Mouse (Mus musculus) embryonic stem cell, embryonic (primary cell): ENCODE data around the gene Rnf222.

Experiments
- CTCF ChIA-PET, 4 experiments: fragments of 300-600 bp in 2 of 4; fragments of 350-600 bp in 2 of 4; sonication (Branson Sonifier 250); formaldehyde crosslinking; loops; one replicate each; lab custom pipeline; 2022; ENCODE audit warnings: inconsistent platforms in 2 of 4; lab: Charles Lee
- POLR2A ChIA-PET, 4 experiments: fragments of 300-600 bp in 2 of 4; fragments of 350-600 bp in 2 of 4; sonication (Branson Sonifier 250); formaldehyde crosslinking; loops; one replicate each; lab custom pipeline; 2022; ENCODE audit warnings: antibody characterized with exemption in 4 of 4, inconsistent platforms in 1 of 4; lab: Charles Lee

Rnf222 gene

DNA sequence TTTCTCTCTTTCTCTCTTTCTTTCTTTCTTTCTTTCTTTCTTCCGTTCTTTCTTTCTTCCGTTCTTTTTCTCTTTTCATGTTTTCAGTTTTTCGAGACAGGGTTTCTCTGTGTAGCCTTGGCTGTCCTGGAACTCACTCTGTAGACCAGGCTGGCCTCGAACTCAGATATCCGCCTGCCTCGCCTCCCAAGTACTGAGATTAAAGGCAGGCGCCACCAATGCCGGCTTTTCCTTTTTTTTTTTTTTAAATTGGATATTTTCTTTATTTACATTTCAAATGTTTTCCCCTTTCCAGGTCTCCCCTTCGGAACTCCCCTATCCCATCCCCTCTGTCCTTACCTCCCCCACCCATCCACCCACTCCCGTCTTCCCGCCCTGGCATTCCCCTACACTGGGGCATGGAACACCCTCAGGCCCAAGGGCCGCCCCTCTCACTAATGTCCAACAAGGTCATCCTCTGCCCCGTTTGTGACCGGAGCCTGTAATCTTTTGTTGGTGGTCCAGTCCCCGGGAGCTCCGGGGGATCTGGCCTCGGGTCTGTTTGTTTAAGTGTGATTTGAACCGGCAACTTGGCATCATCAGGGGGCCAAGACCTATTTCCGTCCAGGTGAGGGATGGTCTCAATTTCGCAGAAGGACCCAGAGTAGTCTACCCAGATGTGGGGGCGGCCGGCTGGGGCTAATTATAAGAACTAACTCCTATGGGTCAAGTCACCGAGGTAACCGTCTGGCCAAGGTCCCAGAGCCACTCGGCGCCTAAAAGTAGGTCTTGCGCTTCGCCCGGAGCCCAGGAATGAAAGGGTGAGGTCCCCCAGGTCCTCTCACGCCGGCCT lies 12.4 kb downstream of the Rnf222 start:
- ChIA-PET CTCF (no interaction called here), POLR2A (interaction anchor here in 2 of 4 experiments (0.8 to 1.8 kb wide), 6 partner anchors 23 to 571 kb away, joined by 3 to 10 read pairs (median 3); partner anchors contain the start of gene Myh10 (in 1 of the 2))

DNA sequence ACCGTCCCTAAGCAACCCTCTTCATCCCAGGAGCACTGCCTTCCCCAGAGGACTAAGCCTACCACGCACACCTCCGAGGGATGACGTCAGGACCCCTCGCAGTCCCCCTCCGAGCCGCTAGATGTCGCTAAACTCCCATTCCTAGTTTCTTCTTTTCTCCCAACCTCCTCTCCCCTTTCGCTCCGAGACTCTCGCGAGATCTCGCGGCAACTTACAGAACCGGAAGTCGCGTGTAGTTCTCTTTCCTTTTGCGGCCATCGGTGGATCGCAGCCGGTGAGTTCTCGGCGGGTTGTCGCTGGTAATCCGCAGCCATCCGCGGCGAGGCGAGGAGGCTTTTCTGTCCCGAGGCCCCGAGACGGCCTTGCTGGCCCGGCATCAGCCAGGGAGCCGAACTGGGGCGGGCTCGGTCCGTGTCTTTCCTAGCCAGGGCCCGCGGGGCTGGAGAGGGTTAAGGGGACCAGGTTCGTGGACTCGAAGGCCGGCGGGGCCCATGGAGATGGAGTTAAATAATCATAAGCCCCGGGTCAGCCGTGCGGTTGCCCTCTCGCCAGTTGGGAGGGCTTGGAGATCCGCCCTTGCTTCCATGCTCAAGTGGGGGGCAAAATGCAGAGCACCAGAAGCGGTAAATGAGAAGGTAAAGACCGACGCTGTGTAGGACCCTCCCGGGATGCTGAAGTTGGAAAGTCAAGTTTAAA lies 13.1 kb downstream of the Rnf222 start, which contains the start of gene Rpl26:
Gene Rpl26 (plus strand): TSS at position 233 of the 696 bp plus-strand sequence.
- POLR2A ChIA-PET: interaction anchor here in 3 of 4 experiments (0.6 to 6.3 kb wide), 22 partner anchors 10 to 571 kb away, joined by 3 to 126 read pairs (median 4); partner anchors contain the start of genes Borcs6 (in 1 of the 3), Myh10 (in 1 of the 3), Odf4 (in 1 of the 3) and Slc25a35 (in 1 of the 3)
- CTCF ChIA-PET: no interaction called here

DNA sequence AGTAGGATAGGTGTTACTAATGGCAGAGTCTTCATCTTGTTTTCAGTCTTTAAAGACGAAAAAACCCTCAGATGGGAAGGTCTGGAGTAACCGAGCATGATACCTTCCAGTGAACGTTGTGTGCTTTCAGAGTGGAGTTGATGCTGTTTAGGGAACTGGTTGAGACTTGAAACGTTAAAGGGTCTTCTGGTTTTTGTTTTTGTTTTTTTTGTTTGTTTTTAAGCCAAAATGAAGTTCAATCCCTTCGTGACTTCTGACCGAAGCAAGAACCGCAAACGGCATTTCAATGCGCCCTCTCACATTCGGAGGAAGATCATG lies 13.7 kb downstream of the Rnf222 start:
- CTCF ChIA-PET: interaction anchor here in 1 of 4 experiments (2.2 kb wide), 1 partner anchor 66 kb away, joined by 6 read pairs; the partner anchor contains the start of gene Slc25a35

GRCm38 (mm10) chr11:68902367-68902766 lies 14.0 kb downstream of the Rnf222 start:
- ChIA-PET CTCF (interaction anchor here in 3 of 4 experiments (0.6 to 2.2 kb wide), 5 partner anchors 31 to 753 kb away, joined by 3 to 6 read pairs (median 4); partner anchors contain the start of genes Ndel1 (in 1 of the 3), Slc25a35 (in 1 of the 3) and Sox15 (in 1 of the 3)), POLR2A (interaction anchor here (0.6 to 6.3 kb wide), 64 partner anchors 8 to 1328 kb away, joined by 3 to 126 read pairs (median 5); partner anchors contain the start of genes Slc25a35 (in 3 of the 4), Arhgef15 (in 2 of the 4), Myh10 (in 2 of the 4) and Ndel1 (in 2 of the 4))

More for the DNA sequence above, 13.7 kb downstream of the Rnf222 start:
- POLR2A ChIA-PET: interaction anchor here (0.6 to 6.3 kb wide), 43 partner anchors 10 to 1329 kb away, joined by 3 to 126 read pairs (median 5); partner anchors contain the start of genes Slc25a35 (in 3 of the 4), Arhgef15 (in 1 of the 4), Borcs6 (in 1 of the 4) and Ndel1 (in 1 of the 4)

DNA sequence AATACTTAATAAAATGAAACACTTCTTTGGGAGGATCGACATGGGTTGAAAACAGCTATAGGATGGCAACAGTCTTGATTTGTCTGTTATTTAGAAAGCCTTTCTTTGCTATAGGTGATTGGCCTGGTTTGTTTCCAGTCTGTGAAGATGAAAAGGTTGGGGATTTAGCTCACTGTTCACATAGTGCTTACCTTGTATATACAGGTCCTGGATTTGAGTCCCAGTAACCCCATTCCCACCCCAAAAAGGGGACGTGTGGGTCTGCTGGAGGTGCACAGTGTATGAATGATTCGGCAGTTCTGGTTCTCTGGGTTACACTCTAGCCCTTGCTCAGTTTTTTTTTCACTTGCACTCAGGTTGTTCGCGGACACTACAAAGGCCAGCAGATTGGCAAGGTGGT lies 14.5 kb downstream of the Rnf222 start:
- ChIA-PET POLR2A (interaction anchor here (0.6 to 6.3 kb wide), 66 partner anchors 9 to 1328 kb away, joined by 3 to 126 read pairs (median 6); partner anchors contain the start of genes Slc25a35 (in 3 of the 4), Arhgef15 (in 2 of the 4), Myh10 (in 2 of the 4) and Ndel1 (in 2 of the 4)), CTCF (interaction anchor here in 3 of 4 experiments (0.6 to 2.2 kb wide), 6 partner anchors 31 to 752 kb away, joined by 3 to 6 read pairs (median 4); partner anchors contain the start of genes Ndel1 (in 1 of the 3), Slc25a35 (in 1 of the 3) and Sox15 (in 1 of the 3))

DNA sequence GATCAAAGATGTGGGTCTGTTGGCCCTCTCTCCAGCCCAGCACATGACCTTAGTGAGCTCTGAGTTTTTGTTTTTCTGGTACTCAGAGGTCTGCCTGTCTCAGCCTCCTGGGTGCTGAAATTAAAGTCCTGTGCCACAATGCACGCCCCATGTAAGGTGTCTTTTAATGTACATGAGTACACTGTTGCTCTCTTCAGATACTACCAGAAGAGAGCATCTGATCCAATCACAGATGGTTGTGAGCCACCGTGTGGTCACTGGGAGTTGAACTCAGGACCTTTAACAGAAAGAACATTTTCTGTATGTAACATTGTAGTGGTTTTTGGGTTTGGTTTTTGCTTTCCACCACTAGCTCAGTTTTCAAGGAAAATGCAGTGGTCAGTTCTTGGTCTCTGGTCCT lies 15.4 kb downstream of the Rnf222 start:
- ChIA-PET CTCF (interaction anchor here (0.5 to 3.0 kb wide), 17 partner anchors 16 to 325 kb away, joined by 3 to 31 read pairs (median 5); partner anchors contain the start of genes Slc25a35 (in 2 of the 4) and Ndel1 (in 1 of the 4)), POLR2A (interaction anchor here (0.6 to 6.3 kb wide), 86 partner anchors 9 to 220 kb away, joined by 3 to 126 read pairs (median 6); partner anchors contain the start of genes Arhgef15 (in 2 of the 4), Borcs6 (in 2 of the 4), Myh10 (in 2 of the 4) and Ndel1 (in 2 of the 4))

GRCm38 (mm10) chr11:68904375-68905137 lies 16.2 kb downstream of the Rnf222 start:
- POLR2A ChIA-PET: interaction anchor here (0.5 to 6.3 kb wide), 140 partner anchors 9 to 799 kb away, joined by 3 to 126 read pairs (median 4); partner anchors contain the start of genes Arhgef15 (in 3 of the 4), Myh10 (in 3 of the 4), Slc25a35 (in 3 of the 4) and Borcs6 (in 2 of the 4)
- CTCF ChIA-PET: interaction anchor here (0.5 to 3.0 kb wide), 46 partner anchors 9 to 728 kb away, joined by 3 to 31 read pairs (median 4); partner anchors contain the start of genes Slc25a35 (in 3 of the 4), 9130213A22Rik (in 1 of the 4), Borcs6 (in 1 of the 4) and Fxr2 (in 1 of the 4)

- ChIA-PET CTCF (interaction anchor here (0.6 to 3.0 kb wide), 43 partner anchors 8 to 728 kb away, joined by 3 to 31 read pairs (median 4); partner anchors contain the start of genes Slc25a35 (in 3 of the 4), 9130213A22Rik (in 1 of the 4), Borcs6 (in 1 of the 4) and Fxr2 (in 1 of the 4)), POLR2A (interaction anchor here (0.5 to 6.3 kb wide), 133 partner anchors 8 to 798 kb away, joined by 3 to 126 read pairs (median 5); partner anchors contain the start of genes Arhgef15 (in 3 of the 4), Myh10 (in 3 of the 4), Slc25a35 (in 3 of the 4) and Borcs6 (in 2 of the 4))
Observed at GRCm38 (mm10) chr11:68905138-68905531, 16.8 kb downstream of the Rnf222 start.

GRCm38 (mm10) chr11:68905665-68906460 lies 17.5 kb downstream of the Rnf222 start:
- ChIA-PET CTCF (interaction anchor here in 3 of 4 experiments (0.8 to 3.0 kb wide), 14 partner anchors 13 to 374 kb away, joined by 3 to 31 read pairs (median 5); partner anchors contain the start of genes 9130213A22Rik (in 1 of the 3) and Slc25a35 (in 1 of the 3)), POLR2A (interaction anchor here (0.6 to 6.3 kb wide), 87 partner anchors 7 to 740 kb away, joined by 3 to 126 read pairs (median 4); partner anchors contain the start of genes Myh10 (in 3 of the 4), Slc25a35 (in 3 of the 4), Arhgef15 (in 2 of the 4) and Borcs6 (in 2 of the 4))

DNA sequence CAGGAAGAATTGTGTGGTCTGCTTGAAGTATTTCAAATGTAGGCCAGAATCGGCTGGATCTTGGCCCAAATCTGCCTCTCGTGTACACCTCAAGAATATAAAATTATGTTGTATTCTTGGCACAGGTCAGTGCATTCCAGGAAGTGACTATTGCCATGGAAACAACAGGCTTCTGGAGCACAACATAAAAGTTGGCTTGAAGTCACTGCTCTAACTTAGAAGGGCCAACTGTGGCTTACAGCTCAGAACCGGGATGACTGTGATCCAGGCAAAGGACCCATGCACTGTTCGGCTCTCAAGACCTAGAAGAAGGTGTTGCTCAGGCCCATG lies 18.1 kb downstream of the Rnf222 start:
- POLR2A ChIA-PET: interaction anchor here (0.6 to 6.3 kb wide), 51 partner anchors 9 to 937 kb away, joined by 3 to 126 read pairs (median 5); partner anchors contain the start of genes Myh10 (in 3 of the 4), Slc25a35 (in 3 of the 4), Borcs6 (in 2 of the 4) and Rangrf (in 2 of the 4)
- CTCF ChIA-PET: interaction anchor here in 2 of 4 experiments (1.4 to 3.0 kb wide), 2 partner anchors 75 to 129 kb away, joined by 3 to 31 read pairs; no protein-coding TSS in a partner anchor

- ChIA-PET CTCF (interaction anchor here in 1 of 4 experiments (0.9 kb wide), 1 partner anchor 75 kb away, joined by 3 read pairs; no protein-coding TSS in a partner anchor), POLR2A (interaction anchor here in 3 of 4 experiments (0.6 to 6.3 kb wide), 16 partner anchors 9 to 166 kb away, joined by 3 to 126 read pairs (median 4); partner anchors contain the start of genes Odf4 (in 1 of the 3) and Slc25a35 (in 1 of the 3))
Observed at GRCm38 (mm10) chr11:68907251-68907650, 18.9 kb downstream of the Rnf222 start.

GRCm38 (mm10) chr11:68908846-68909503 lies 20.6 kb downstream of the Rnf222 start:
- POLR2A ChIA-PET: interaction anchor here in 3 of 4 experiments (0.6 to 1.4 kb wide), 9 partner anchors 31 to 348 kb away, joined by 3 to 5 read pairs (median 3); partner anchors contain the start of gene Slc25a35 (in 1 of the 3)
- CTCF ChIA-PET: interaction anchor here in 2 of 4 experiments (0.7 to 0.8 kb wide), 3 partner anchors 57 to 214 kb away, joined by 3 to 9 read pairs (median 7); no protein-coding TSS in a partner anchor

DNA sequence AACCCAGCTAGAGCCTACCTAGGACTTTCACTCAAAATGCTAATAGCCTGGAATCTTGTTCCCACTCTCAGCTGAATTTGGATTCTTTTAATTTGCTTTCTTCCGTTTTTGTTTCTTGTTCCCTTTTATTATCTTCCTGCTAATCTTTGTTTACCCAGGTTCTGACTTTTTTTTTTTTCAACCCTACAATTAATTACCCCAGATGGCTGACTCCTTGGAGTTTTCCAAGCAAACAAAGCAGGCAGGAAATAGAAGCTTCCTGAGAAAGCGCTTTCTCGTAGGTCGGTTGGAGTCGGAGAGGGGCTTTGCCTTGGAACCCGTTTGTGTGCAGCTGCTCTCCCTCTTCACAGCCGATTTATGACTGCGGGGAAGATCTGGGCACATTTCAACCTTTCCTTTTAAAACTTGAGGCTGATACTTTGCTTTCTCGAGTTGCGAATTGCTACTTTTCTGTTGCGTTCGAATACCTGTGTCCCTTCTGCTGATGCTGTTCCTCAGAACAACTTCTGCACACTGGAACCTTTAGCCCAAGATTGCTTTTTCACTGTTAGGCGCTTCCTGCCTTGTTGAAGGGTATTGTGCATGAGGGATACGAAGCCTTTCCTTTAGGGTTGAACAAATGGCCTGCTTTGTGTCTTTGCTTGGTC lies 23.3 kb downstream of the Rnf222 start:
- ChIA-PET POLR2A (interaction anchor here in 3 of 4 experiments (0.6 to 4.2 kb wide), 25 partner anchors 8 to 220 kb away, joined by 3 to 21 read pairs (median 4); partner anchors contain the start of genes Arhgef15 (in 1 of the 3) and Myh10 (in 1 of the 3)), CTCF (interaction anchor here in 3 of 4 experiments (0.9 to 1.1 kb wide), 3 partner anchors 71 kb away, joined by 3 to 4 read pairs (median 3); no protein-coding TSS in a partner anchor)
